ENCODE assay signal across 8 mouse cellular contexts in genomic region chr4:117313085-117313424, GRCm38 (mm10).
A peak's percentile ranks its signal among the peaks of the same experiment; 100 is the strongest.
DNase-seq lines count a peak whose midpoint lies in the region; TF ChIP-seq lines count a peak whose summit lies in the region.

No protein-coding gene starts in this region.

- no peak overlapping the region for H3K27ac ChIP-seq in gastrocnemius, adult 2 months
- no peak overlapping the region for H3K27ac ChIP-seq in thymus, adult 2 months (ENCODE audit: control insufficient read depth, insufficient read depth, low read length)

- H3K27me3 ChIP-seq in thymus, adult 2 months (ENCODE audit: control insufficient read depth, insufficient read depth, low read length) = no peaks in the 10 kb centered on the region

- no peak for TF ChIP-seq POLR2A in thymus, adult 2 months (IDR thresholded peaks at IDR 0.05; ENCODE audit: control insufficient read depth, extremely low read depth, insufficient read depth, low read length, poor library complexity)

- intact Hi-C loops in gastrocnemius, adult 2 months (cut with DNase I) = loop anchor here (2.0 kb wide), 1 partner anchor 42 kb away; no protein-coding TSS in a partner anchor

- 88% methylated on average over 4 of the region's 4 CpGs for WGBS in thymus, adult 2 months

- no peaks in the 10 kb centered on the region for H3K36me3 ChIP-seq in thymus, adult 2 months (ENCODE audit: control insufficient read depth, insufficient read depth, low read length)

- DNase-seq in gastrocnemius, adult 2 months = no peak
- DNase-seq in gastrocnemius, postnatal 25 days = no peak
- DNase-seq in thymus, adult 2 months = peak; percentile 11
- no peak for DNase-seq in thymus, postnatal 0 days (ENCODE audit: low spot score)
- peak; percentile 58 for DNase-seq in kidney, postnatal 10 days
- peak; percentile 61 to 77 for DNase-seq in spleen, postnatal 4 days (ENCODE audit: low spot score in 2 of 2)
- no peak for DNase-seq in T-cell, adult 2 months (ENCODE audit: low spot score)
- DNase-seq in left cerebral cortex, adult 8-10 months (ENCODE audit: low spot score in 2 of 2) = no peak

- H3K4me3 ChIP-seq in gastrocnemius, adult 2 months = no peak overlapping the region
- no peak overlapping the region for H3K4me3 ChIP-seq in thymus, adult 2 months (ENCODE audit: control insufficient read depth, insufficient read depth, low read length)

- H3K4me1 ChIP-seq in thymus, adult 2 months (replicated peaks; ENCODE audit: control insufficient read depth, insufficient read depth, low read length) = no peaks in the 10 kb centered on the region

- TF ChIP-seq CTCF in gastrocnemius, adult 2 months (IDR thresholded peaks at IDR 0.05) = peak; percentile 62
- TF ChIP-seq CTCF in thymus, adult 2 months (IDR thresholded peaks at IDR 0.05; ENCODE audit: borderline replicate concordance, control insufficient read depth, extremely low read depth, insufficient read depth, low read length, poor library complexity) = 0 out of 2 replicates have a peak, but pooled peaks have one; percentile 18

Comparison
In these comparisons a context has a peak if more than half of its experiments do, and no peak if none do; other contexts are left out.
1. DNase-seq: peak in thymus, adult 2 months (single experiment), kidney, postnatal 10 days (single experiment) and spleen, postnatal 4 days (2 of 2); none in gastrocnemius, adult 2 months (single experiment), gastrocnemius, postnatal 25 days (single experiment), thymus, postnatal 0 days (single experiment), T-cell, adult 2 months (single experiment) and left cerebral cortex, adult 8-10 months (0 of 2).